Mouse (Mus musculus): Measurements from ENCODE around the gene Cbarp.
A peak's percentile ranks its signal among the peaks of the same experiment; 100 is the strongest.

Cbarp gene

GRCm38 (mm10) chr10:80120146-80120545 lies 20.5 kb downstream of the Cbarp start:
- TF ChIP-seq POU5F1 (IDR thresholded peaks at IDR 0.05; ENCODE audit: borderline replicate concordance, low read length): no peak
- TF ChIP-seq NANOG (IDR thresholded peaks at IDR 0.05; ENCODE audit: borderline replicate concordance, low read length): no peak
- TF ChIP-seq CTCF (conservative IDR thresholded peaks at IDR 0.05; ENCODE audit: low read length): no peak
- 0 out of 2 replicates have a peak overlapping the region, but pooled peaks have one; percentile 13 for H3K4me3 ChIP-seq (replicated peaks; ENCODE audit: low read length)
- H3K9me3 ChIP-seq (ENCODE audit: low read length): no peaks in the 10 kb centered on the region
- H3K36me3 ChIP-seq (ENCODE audit: insufficient read depth, low read length): peaks cover 86% of the 10 kb centered on the region
- H3K27me3 ChIP-seq (ENCODE audit: insufficient read depth, low read length): no peaks in the 10 kb centered on the region
- H3K4me1 ChIP-seq (replicated peaks; ENCODE audit: low read depth, low read length): peaks cover 82% of the 10 kb centered on the region

GRCm38 (mm10) chr10:80118552-80118951 lies 22.1 kb downstream of the Cbarp start:
- no peak for TF ChIP-seq NANOG (IDR thresholded peaks at IDR 0.05; ENCODE audit: borderline replicate concordance, low read length)
- no peak for TF ChIP-seq CTCF (conservative IDR thresholded peaks at IDR 0.05; ENCODE audit: low read length)
- TF ChIP-seq POU5F1 (IDR thresholded peaks at IDR 0.05; ENCODE audit: borderline replicate concordance, low read length): no peak
- Histone ChIP-seq H3K4me3 (replicated peaks; ENCODE audit: low read length) (peak overlapping the region; percentile 100), H3K36me3 (ENCODE audit: insufficient read depth, low read length) (peaks cover 70% of the 10 kb centered on the region), H3K27me3 (ENCODE audit: insufficient read depth, low read length) (no peaks in the 10 kb centered on the region), H3K4me1 (replicated peaks; ENCODE audit: low read depth, low read length) (peaks cover 76% of the 10 kb centered on the region), H3K9me3 (ENCODE audit: low read length) (no peaks in the 10 kb centered on the region)

GRCm38 (mm10) chr10:80117736-80118135 lies 22.9 kb downstream of the Cbarp start:
- Histone ChIP-seq H3K9me3 (ENCODE audit: low read length) (no peaks in the 10 kb centered on the region), H3K4me1 (replicated peaks; ENCODE audit: low read depth, low read length) (peaks cover 72% of the 10 kb centered on the region), H3K36me3 (ENCODE audit: insufficient read depth, low read length) (peaks cover 62% of the 10 kb centered on the region), H3K27me3 (ENCODE audit: insufficient read depth, low read length) (no peaks in the 10 kb centered on the region), H3K4me3 (replicated peaks; ENCODE audit: low read length) (peak overlapping the region; percentile 100)
- TF ChIP-seq NANOG (IDR thresholded peaks at IDR 0.05; ENCODE audit: borderline replicate concordance, low read length): no peak
- TF ChIP-seq CTCF (conservative IDR thresholded peaks at IDR 0.05; ENCODE audit: low read length): no peak
- TF ChIP-seq POU5F1 (IDR thresholded peaks at IDR 0.05; ENCODE audit: borderline replicate concordance, low read length): no peak

- Histone ChIP-seq H3K36me3 (ENCODE audit: insufficient read depth, low read length) (peaks cover 56% of the 10 kb centered on the region), H3K4me1 (replicated peaks; ENCODE audit: low read depth, low read length) (peaks cover 67% of the 10 kb centered on the region), H3K9me3 (ENCODE audit: low read length) (no peaks in the 10 kb centered on the region), H3K4me3 (replicated peaks; ENCODE audit: low read length) (peak overlapping the region; percentile 100), H3K27me3 (ENCODE audit: insufficient read depth, low read length) (no peaks in the 10 kb centered on the region)
- TF ChIP-seq POU5F1 (IDR thresholded peaks at IDR 0.05; ENCODE audit: borderline replicate concordance, low read length) (no peak), CTCF (conservative IDR thresholded peaks at IDR 0.05; ENCODE audit: low read length) (no peak), NANOG (IDR thresholded peaks at IDR 0.05; ENCODE audit: borderline replicate concordance, low read length) (no peak)
These were observed 23.5 kb downstream of the Cbarp start for GRCm38 (mm10) chr10:80116927-80117691.

- no peaks in the 10 kb centered on the region for H3K9me3 ChIP-seq (ENCODE audit: low read length)
- peaks cover 62% of the 10 kb centered on the region for H3K4me1 ChIP-seq (replicated peaks; ENCODE audit: low read depth, low read length)
- peaks cover 51% of the 10 kb centered on the region for H3K36me3 ChIP-seq (ENCODE audit: insufficient read depth, low read length)
- peak overlapping the region; percentile 100 for H3K4me3 ChIP-seq (replicated peaks; ENCODE audit: low read length)
- no peaks in the 10 kb centered on the region for H3K27me3 ChIP-seq (ENCODE audit: insufficient read depth, low read length)
- no peak for TF ChIP-seq POU5F1 (IDR thresholded peaks at IDR 0.05; ENCODE audit: borderline replicate concordance, low read length)
These were observed 24.1 kb downstream of the Cbarp start for GRCm38 (mm10) chr10:80116563-80116926.

- TF ChIP-seq POU5F1 (IDR thresholded peaks at IDR 0.05; ENCODE audit: borderline replicate concordance, low read length) (no peak), CTCF (conservative IDR thresholded peaks at IDR 0.05; ENCODE audit: low read length) (no peak), NANOG (IDR thresholded peaks at IDR 0.05; ENCODE audit: borderline replicate concordance, low read length) (no peak)
- H3K4me1 ChIP-seq (replicated peaks; ENCODE audit: low read depth, low read length): peaks cover 61% of the 10 kb centered on the region
These were observed 24.7 kb downstream of the Cbarp start for GRCm38 (mm10) chr10:80115944-80116335.

GRCm38 (mm10) chr10:80115290-80115943 lies 25.2 kb downstream of the Cbarp start, which contains the start of gene Stk11:
Gene Stk11, plus strand, starts transcription at chr10:80115803.
- Histone ChIP-seq H3K9me3 (ENCODE audit: low read length) (no peaks in the 10 kb centered on the region), H3K36me3 (ENCODE audit: insufficient read depth, low read length) (peaks cover 39% of the 10 kb centered on the region), H3K27me3 (ENCODE audit: insufficient read depth, low read length) (no peaks in the 10 kb centered on the region), H3K4me3 (replicated peaks; ENCODE audit: low read length) (peak within 1 kb of the TSS; percentile 100), H3K4me1 (replicated peaks; ENCODE audit: low read depth, low read length) (peaks cover 58% of the 10 kb centered on the region)
- TF ChIP-seq CTCF (conservative IDR thresholded peaks at IDR 0.05; ENCODE audit: low read length) (no peak), NANOG (IDR thresholded peaks at IDR 0.05; ENCODE audit: borderline replicate concordance, low read length) (no peak), POU5F1 (IDR thresholded peaks at IDR 0.05; ENCODE audit: borderline replicate concordance, low read length) (no peak)

More at GRCm38 (mm10) chr10:80115944-80116335, 24.7 kb downstream of the Cbarp start:
- no peaks in the 10 kb centered on the region for H3K9me3 ChIP-seq (ENCODE audit: low read length)
- H3K4me3 ChIP-seq (replicated peaks; ENCODE audit: low read length): peak overlapping the region; percentile 100
- H3K27me3 ChIP-seq (ENCODE audit: insufficient read depth, low read length): no peaks in the 10 kb centered on the region
- H3K36me3 ChIP-seq (ENCODE audit: insufficient read depth, low read length): peaks cover 45% of the 10 kb centered on the region

GRCm38 (mm10) chr10:80114341-80115284 lies 26.0 kb downstream of the Cbarp start:
- Histone ChIP-seq H3K4me3 (replicated peaks; ENCODE audit: low read length) (peak overlapping the region; percentile 89), H3K9me3 (ENCODE audit: low read length) (no peaks in the 10 kb centered on the region), H3K4me1 (replicated peaks; ENCODE audit: low read depth, low read length) (peaks cover 56% of the 10 kb centered on the region), H3K27me3 (ENCODE audit: insufficient read depth, low read length) (no peaks in the 10 kb centered on the region), H3K36me3 (ENCODE audit: insufficient read depth, low read length) (peaks cover 31% of the 10 kb centered on the region)
- no peak for TF ChIP-seq NANOG (IDR thresholded peaks at IDR 0.05; ENCODE audit: borderline replicate concordance, low read length)
- TF ChIP-seq CTCF (conservative IDR thresholded peaks at IDR 0.05; ENCODE audit: low read length): peak; percentile 93

All from E14TG2a.4 (cell line).